Mouse (Mus musculus): ENCODE measurements at regions not wholly inside any gene's neighbourhood (a gene's known extent, or its start where the extent isn't known, plus 50 kb on each side); places are given as distances from the start of the nearest gene placed in this dataset.

DNA sequence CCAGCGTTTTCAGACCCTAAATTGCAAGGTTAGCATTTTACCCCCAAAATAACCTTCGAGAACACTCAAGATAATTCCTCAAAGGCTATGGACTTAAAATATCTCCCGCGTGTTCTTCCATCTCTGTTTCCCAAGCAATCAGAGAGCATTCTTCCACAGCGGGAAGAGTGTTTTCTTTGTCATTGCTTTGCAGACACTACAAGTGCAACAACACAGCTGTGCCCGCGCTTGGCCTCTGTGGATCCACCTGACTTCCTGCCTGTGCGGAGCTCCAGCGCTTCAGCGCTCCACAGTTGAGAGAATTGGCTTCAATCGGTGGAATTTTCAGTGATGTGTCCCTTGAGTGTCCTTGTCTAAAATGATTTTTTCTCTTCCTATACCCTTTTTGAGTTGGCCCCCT lies 235.9 kb upstream of the Dlgap1 start:
- no peak overlapping the region for H3K27ac ChIP-seq (ENCODE audit: control insufficient read depth, low read depth, low read length)
- no peak for DNase-seq (ENCODE audit: low read depth, low spot score)
- no peaks in the 10 kb centered on the region for H3K27me3 ChIP-seq (ENCODE audit: control insufficient read depth in 1 of 2, insufficient read depth in 2 of 2, low read length in 2 of 2)
- no peak for TF ChIP-seq MYB (IDR thresholded peaks at IDR 0.05; ENCODE audit: low read depth, low read length)
- no peak for TF ChIP-seq TAL1 (IDR thresholded peaks at IDR 0.05; ENCODE audit: low read length)
- no peak for TF ChIP-seq ETS1 (IDR thresholded peaks at IDR 0.05; ENCODE audit: low read depth, low read length)
- no peak for TF ChIP-seq RAD21 (IDR thresholded peaks at IDR 0.05; ENCODE audit: low read depth, low read length)
- no peak for TF ChIP-seq ELF1 (IDR thresholded peaks at IDR 0.05; ENCODE audit: low read depth, low read length)
- no peak for TF ChIP-seq POLR2AphosphoS5 (IDR thresholded peaks at IDR 0.05; ENCODE audit: borderline replicate concordance, low read depth, low read length)
- no peak for TF ChIP-seq MYC (IDR thresholded peaks at IDR 0.05; ENCODE audit: low read depth, low read length)
- TF ChIP-seq ZKSCAN1 (IDR thresholded peaks at IDR 0.05; ENCODE audit: low read depth, low read length) = no peak
- no peak for TF ChIP-seq GABPA (IDR thresholded peaks at IDR 0.05; ENCODE audit: low read depth, low read length)
- TF ChIP-seq MAZ (IDR thresholded peaks at IDR 0.05; ENCODE audit: low read depth, low read length) = no peak
- TF ChIP-seq SMC3 (IDR thresholded peaks at IDR 0.05; ENCODE audit: low read depth, low read length) = no peak
- no peak for TF ChIP-seq SIN3A (IDR thresholded peaks at IDR 0.05; ENCODE audit: low read length)
- TF ChIP-seq GATA1 (IDR thresholded peaks at IDR 0.05; ENCODE audit: low read depth, low read length) = no peak
- TF ChIP-seq MAFK (IDR thresholded peaks at IDR 0.05; ENCODE audit: borderline replicate concordance, low read depth, low read length) = no peak
- TF ChIP-seq HCFC1 (IDR thresholded peaks at IDR 0.05; ENCODE audit: low read depth, low read length) = no peak
- no peak for TF ChIP-seq CHD2 (IDR thresholded peaks at IDR 0.05; ENCODE audit: low read length)
- no peak for TF ChIP-seq EP300 (IDR thresholded peaks at IDR 0.05; ENCODE audit: low read depth in 1 of 2, low read length in 2 of 2)
- no peaks in the 10 kb centered on the region for H3K79me2 ChIP-seq (ENCODE audit: control insufficient read depth, insufficient read depth, low read length, poor library complexity)
- H3K36me3 ChIP-seq (ENCODE audit: control insufficient read depth in 1 of 2, insufficient read depth in 2 of 2, low read length in 2 of 2) = no peaks in the 10 kb centered on the region
- H3K9ac ChIP-seq (ENCODE audit: control insufficient read depth, low read depth, low read length, poor library complexity, severe bottlenecking) = no peak overlapping the region
- H3K9me3 ChIP-seq (replicated peaks; ENCODE audit: insufficient read depth, low read length) = no peaks in the 10 kb centered on the region
- no peaks in the 10 kb centered on the region for H3K4me1 ChIP-seq (ENCODE audit: control insufficient read depth in 1 of 2, insufficient read depth in 2 of 2, low read length in 2 of 2)
- no peak overlapping the region for H3K4me3 ChIP-seq (ENCODE audit: control insufficient read depth in 1 of 2, insufficient read depth in 1 of 2, low read depth in 2 of 2, low read length in 2 of 2)

DNA sequence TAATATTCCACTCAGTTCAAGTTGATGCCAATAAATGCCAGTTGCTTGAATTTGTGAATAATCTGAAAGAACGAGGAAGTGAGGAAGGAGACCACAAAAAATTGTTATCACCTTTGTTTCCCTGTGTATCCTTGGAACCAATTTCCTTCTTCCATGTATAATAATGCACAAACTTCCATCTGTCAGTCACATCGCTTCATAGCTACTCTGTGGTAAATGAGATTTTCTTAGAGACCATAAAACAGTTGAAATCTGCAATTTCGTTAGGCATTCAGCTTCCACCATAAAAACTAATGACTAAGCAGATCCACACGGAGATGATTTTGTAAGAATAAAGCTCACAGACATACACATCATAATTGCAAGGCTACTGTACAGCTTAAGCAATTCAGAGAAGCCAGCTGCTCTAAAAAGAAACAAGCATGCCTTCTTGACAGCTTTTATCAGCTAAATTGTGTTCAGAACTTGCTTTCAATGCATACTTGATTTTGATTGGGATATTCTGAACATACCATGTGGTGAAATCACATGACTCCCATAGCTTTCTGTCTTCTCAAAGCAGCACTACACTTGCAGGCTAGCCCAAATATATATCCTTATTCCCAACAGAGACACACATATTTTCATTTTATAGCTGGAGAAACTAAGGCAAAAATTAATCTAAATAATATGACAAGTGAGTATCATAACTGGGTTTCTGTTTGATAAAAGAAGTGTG lies 232.3 kb upstream of the Dlgap1 start:
- H3K4me1 ChIP-seq (ENCODE audit: control insufficient read depth in 1 of 2, insufficient read depth in 2 of 2, low read length in 2 of 2) = no peaks in the 10 kb centered on the region
- TF ChIP-seq GATA1 (IDR thresholded peaks at IDR 0.05; ENCODE audit: low read depth, low read length) (no peak), MYC (IDR thresholded peaks at IDR 0.05; ENCODE audit: low read depth, low read length) (no peak), NRF1 (IDR thresholded peaks at IDR 0.05; ENCODE audit: insufficient read depth, low read depth, low read length, poor library complexity, severe bottlenecking) (no peak), MAFK (IDR thresholded peaks at IDR 0.05; ENCODE audit: borderline replicate concordance, low read depth, low read length) (no peak), GABPA (IDR thresholded peaks at IDR 0.05; ENCODE audit: low read depth, low read length) (no peak), RAD21 (IDR thresholded peaks at IDR 0.05; ENCODE audit: low read depth, low read length) (no peak), SIN3A (IDR thresholded peaks at IDR 0.05; ENCODE audit: low read length) (no peak), JUND (IDR thresholded peaks at IDR 0.05; ENCODE audit: low read depth, low read length) (no peak), TCF12 (IDR thresholded peaks at IDR 0.05; ENCODE audit: low read depth, low read length) (no peak), USF1 (IDR thresholded peaks at IDR 0.05; ENCODE audit: low read depth, low read length) (no peak), MEF2A (IDR thresholded peaks at IDR 0.05; ENCODE audit: extremely low read depth, insufficient replicate concordance, low read depth, low read length, poor library complexity, severe bottlenecking) (no peak), ZC3H11A (IDR thresholded peaks at IDR 0.05; ENCODE audit: low read depth, low read length) (no peak), MAX (IDR thresholded peaks at IDR 0.05; ENCODE audit: low read length) (no peak), EP300 (IDR thresholded peaks at IDR 0.05; ENCODE audit: low read depth in 1 of 2, low read length in 2 of 2) (no peak), ZMIZ1 (IDR thresholded peaks at IDR 0.05; ENCODE audit: low read depth, low read length) (no peak)
- H3K27ac ChIP-seq (ENCODE audit: control insufficient read depth, low read depth, low read length) = no peak overlapping the region
- H3K9me3 ChIP-seq (replicated peaks; ENCODE audit: insufficient read depth, low read length) = no peaks in the 10 kb centered on the region
- no peak overlapping the region for H3K9ac ChIP-seq (ENCODE audit: control insufficient read depth, low read depth, low read length, poor library complexity, severe bottlenecking)
- no peaks in the 10 kb centered on the region for H3K79me2 ChIP-seq (ENCODE audit: control insufficient read depth, insufficient read depth, low read length, poor library complexity)
- no peaks in the 10 kb centered on the region for H3K36me3 ChIP-seq (ENCODE audit: control insufficient read depth in 1 of 2, insufficient read depth in 2 of 2, low read length in 2 of 2)
- DNase-seq (ENCODE audit: low read depth, low spot score) = no peak
- H3K27me3 ChIP-seq (ENCODE audit: control insufficient read depth in 1 of 2, insufficient read depth in 2 of 2, low read length in 2 of 2) = no peaks in the 10 kb centered on the region
- no peak overlapping the region for H3K4me3 ChIP-seq (ENCODE audit: control insufficient read depth in 1 of 2, insufficient read depth in 1 of 2, low read depth in 2 of 2, low read length in 2 of 2)
